Mouse (Mus musculus) CH12.LX (cell line): Measurements from ENCODE around the gene Pjvk.

Experiments
- CHD2 ChIP-seq: IDR thresholded peaks from 2 replicates; pipeline ENCODE4 v1.6.1; 2011; ENCODE audit warnings: low read length, improper control_type of control experiment
- CTCF ChIP-seq, 2 experiments: IDR thresholded peaks in 1 of 2; conservative IDR thresholded peaks in 1 of 2; 2 replicates each; pipeline ENCODE4 v1.5.1; 2011 to 2012; ENCODE audit warnings: low read depth in 2 of 2, low read length in 2 of 2, improper control_type of control experiment in 1 of 2, inconsistent platforms in 1 of 2, mild to moderate bottlenecking in 1 of 2, moderate library complexity in 1 of 2
- EP300 ChIP-seq: IDR thresholded peaks from 2 replicates; pipeline ENCODE4 v1.6.1; 2011; ENCODE audit warnings: low read length, improper control_type of control experiment
- HCFC1 ChIP-seq: IDR thresholded peaks from 2 replicates; pipeline ENCODE4 v1.6.1; 2012; ENCODE audit warnings: low read depth, mild to moderate bottlenecking, inconsistent platforms, low read length, improper control_type of control experiment
- MAX ChIP-seq: IDR thresholded peaks from 2 replicates; pipeline ENCODE4 v1.6.1; 2011; ENCODE audit warnings: low read length, improper control_type of control experiment
- PAX5 ChIP-seq: IDR thresholded peaks from 2 replicates; pipeline ENCODE4 v1.6.1; 2012; ENCODE audit warnings: low read length, inconsistent platforms, mixed read lengths
- POLR2A ChIP-seq: IDR thresholded peaks from 2 replicates; pipeline ENCODE4 v1.6.1; 2011; ENCODE audit warnings: low read depth, mild to moderate bottlenecking, improper control_type of control experiment, low read length
- POLR2AphosphoS2 ChIP-seq: IDR thresholded peaks from 2 replicates; pipeline ENCODE4 v1.6.1; 2011; ENCODE audit warnings: low read depth, low read length, improper control_type of control experiment
- RAD21 ChIP-seq: IDR thresholded peaks from 2 replicates; pipeline ENCODE4 v1.6.1; 2011; ENCODE audit warnings: low read depth, mild to moderate bottlenecking, low read length, improper control_type of control experiment, moderate library complexity
- RCOR1 ChIP-seq: conservative IDR thresholded peaks from 2 replicates; pipeline ENCODE4 v1.6.1; 2012; ENCODE audit warnings: low read depth, mild to moderate bottlenecking, inconsistent platforms, low read length, improper control_type of control experiment
- TCF12 ChIP-seq: IDR thresholded peaks from 2 replicates; pipeline ENCODE4 v1.6.1; 2014; ENCODE audit warnings: low read depth, mild to moderate bottlenecking, inconsistent platforms, low read length, improper control_type of control experiment
- ZNF384 ChIP-seq: IDR thresholded peaks from 2 replicates; pipeline ENCODE4 v1.6.1; 2012; ENCODE audit warnings: low read depth, low read length, improper control_type of control experiment, inconsistent platforms

GRCm38 (mm10) chr2:76672134-76672745 lies 24.0 kb downstream of the Pjvk start:
- TF ChIP-seq EP300 = no peak
- no peak for TF ChIP-seq POLR2A
- TF ChIP-seq HCFC1 = no peak
- no peak for TF ChIP-seq CTCF (conservative IDR thresholded peaks at IDR 0.05 in 1 of 2, IDR thresholded peaks at IDR 0.05 in 1 of 2; ENCODE audit: low read depth in 2 of 2, low read length in 2 of 2)
- no peak for TF ChIP-seq PAX5
- TF ChIP-seq RAD21 = no peak
- no peak for TF ChIP-seq POLR2AphosphoS2
- TF ChIP-seq TCF12 = no peak
- TF ChIP-seq MAX = no peak
- TF ChIP-seq RCOR1 = no peak
- no peak for TF ChIP-seq ZNF384
- TF ChIP-seq CHD2 = no peak
